Mouse (Mus musculus): ENCODE data around the gene Pde2a.

DNA sequence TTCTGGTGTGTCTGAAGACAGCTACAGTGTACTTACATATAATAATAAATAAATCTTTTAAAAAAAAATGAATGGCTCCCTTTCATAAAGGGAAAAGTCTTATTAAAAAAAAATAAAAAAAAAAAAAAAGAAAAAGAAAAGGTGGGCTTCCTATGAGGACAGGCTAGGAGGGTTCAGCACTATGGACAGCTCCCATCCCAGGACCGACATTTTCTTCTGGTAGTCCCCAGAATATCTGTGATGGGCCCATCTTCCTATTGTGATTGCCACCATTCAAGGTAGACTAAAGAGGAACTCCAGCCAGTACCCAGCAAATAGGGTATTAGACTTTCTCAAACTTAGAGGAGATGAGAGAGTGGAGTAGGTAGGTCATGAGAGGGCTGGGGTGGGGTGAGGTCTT is 16.4 kb downstream of the Pde2a start:
- TF ChIP-seq POLR2A (IDR thresholded peaks at IDR 0.05; ENCODE audit: low read depth, low read length) (no peak), CTCF (IDR thresholded peaks at IDR 0.05; ENCODE audit: extremely low read depth, insufficient read length, insufficient replicate concordance, low read depth, low read length) (no peak)

Data from small intestine, adult 2 months (tissue).